9 mouse cellular contexts compared by ENCODE assay signal in the genomic region with DNA sequence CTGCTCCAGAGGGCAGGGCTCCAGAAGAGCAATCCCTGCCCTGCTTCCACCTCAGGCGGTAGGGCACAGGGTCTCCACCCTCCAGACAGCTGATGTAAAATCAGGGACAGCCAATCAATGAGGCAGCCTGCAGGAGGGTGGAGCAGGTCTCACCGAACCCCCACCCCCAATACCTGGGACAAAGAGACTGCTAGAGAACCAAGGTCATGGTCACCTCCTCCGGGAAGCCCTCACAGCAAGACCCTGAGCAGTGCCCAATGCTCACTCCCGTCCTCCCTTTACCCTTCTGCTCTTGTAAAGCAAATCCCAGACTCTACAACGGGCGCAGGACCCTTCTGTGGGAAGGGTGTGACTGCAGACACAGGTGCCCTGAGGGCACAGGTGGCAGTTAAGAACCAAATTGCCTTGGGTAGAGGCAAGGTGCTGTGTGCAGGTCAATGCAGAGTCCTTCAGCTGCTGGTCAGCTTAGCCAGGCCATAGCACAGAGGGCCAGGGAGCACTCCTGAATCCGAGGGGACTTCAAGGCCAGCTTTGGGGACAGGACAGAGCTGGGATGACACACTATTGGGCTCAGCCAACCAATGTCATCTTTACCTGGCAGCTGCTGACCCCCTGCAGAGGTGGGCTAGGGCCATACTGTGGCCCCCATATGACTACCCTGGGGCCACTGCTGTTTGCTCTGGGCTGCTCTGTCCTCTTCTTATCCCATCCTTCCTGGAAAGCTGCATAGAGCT. TPM values are rescaled to one million over a fixed set of nuclear protein-coding genes. Genes with fewer than 3 reads are reported as not detected.
DNase-seq lines count a peak whose midpoint lies in the region; ATAC-seq and TF ChIP-seq lines count a peak whose summit lies in the region.
"Had no signal": no experiment of that assay in that cellular context is flagged by ENCODE, and none has a peak within 500 bp of the region (broad histone marks: within the 10 kb centered on the region; RNA-seq: fewer than 3 reads in every experiment).

No protein-coding gene starts in this region.

- no peaks in the 10 kb centered on the region for H3K9me3 ChIP-seq in kidney, postnatal 0 days (replicated peaks; ENCODE audit: low read length)
- no peaks in the 10 kb centered on the region for H3K9me3 ChIP-seq in intestine, embryonic 16.5 days (ENCODE audit: control insufficient read depth, low read length)
- H3K9me3 ChIP-seq in neural tube, embryonic 12.5 days, result no peaks in the 10 kb centered on the region

- H3K27ac ChIP-seq in kidney, postnatal 0 days, result peak overlapping the region; percentile 62; the same call in 1 of the 2 replicates
- no peak overlapping the region for H3K27ac ChIP-seq in embryonic fibroblast, embryonic 13.5 days (ENCODE audit: insufficient read depth, low read length)
- peak overlapping the region; percentile 88 for H3K27ac ChIP-seq in intestine, embryonic 16.5 days (ENCODE audit: low read length)
- H3K27ac ChIP-seq in neural tube, embryonic 12.5 days, result no peak overlapping the region

- peaks cover 31% of the 10 kb centered on the region for H3K4me1 ChIP-seq in kidney, postnatal 0 days (replicated peaks; ENCODE audit: insufficient read depth, low read length)
- peaks cover 3% of the 10 kb centered on the region; the same call in 1 of the 2 replicates for H3K4me1 ChIP-seq in embryonic fibroblast, embryonic 13.5 days (ENCODE audit: control insufficient read depth, insufficient read depth, low read length)
- peaks cover 40% of the 10 kb centered on the region for H3K4me1 ChIP-seq in intestine, embryonic 16.5 days (ENCODE audit: control insufficient read depth, insufficient read depth, low read length)
- H3K4me1 ChIP-seq in neural tube, embryonic 12.5 days, result peaks cover 42% of the 10 kb centered on the region

- H3K9ac ChIP-seq in kidney, postnatal 0 days (ENCODE audit: low read depth, low read length), result peak overlapping the region; percentile 93
- H3K9ac ChIP-seq in intestine, embryonic 16.5 days (ENCODE audit: low read depth, low read length), result peak overlapping the region; percentile 99
- peak overlapping the region; percentile 92 for H3K9ac ChIP-seq in neural tube, embryonic 12.5 days

- peak overlapping the region; percentile 86; the same call in 1 of the 2 replicates for H3K4me3 ChIP-seq in kidney, postnatal 0 days (replicated peaks; ENCODE audit: low read depth, low read length)
- H3K4me3 ChIP-seq in embryonic fibroblast, embryonic 13.5 days (ENCODE audit: insufficient read depth, low read length), result peak overlapping the region; percentile 90; the same call in 1 of the 2 replicates
- peak overlapping the region; percentile 99 for H3K4me3 ChIP-seq in intestine, embryonic 16.5 days (ENCODE audit: low read length)
- H3K4me3 ChIP-seq in neural tube, embryonic 12.5 days, result peak overlapping the region; percentile 92; the same call in 1 of the 2 replicates

- no peaks in the 10 kb centered on the region for H3K27me3 ChIP-seq in kidney, postnatal 0 days (ENCODE audit: insufficient read depth, low read length)
- H3K27me3 ChIP-seq in intestine, embryonic 16.5 days (replicated peaks; ENCODE audit: control insufficient read depth, insufficient read depth, low read length), result no peaks in the 10 kb centered on the region
- no peaks in the 10 kb centered on the region for H3K27me3 ChIP-seq in neural tube, embryonic 12.5 days (replicated peaks)

- no peak for TF ChIP-seq CTCF in kidney, postnatal 0 days (IDR thresholded peaks at IDR 0.05; ENCODE audit: low read depth)
- no peak for TF ChIP-seq CTCF in embryonic fibroblast, embryonic 13.5 days (IDR thresholded peaks at IDR 0.05; ENCODE audit: borderline replicate concordance, insufficient read depth, low read length)

- no peak for TF ChIP-seq POLR2A in embryonic fibroblast, embryonic 13.5 days (IDR thresholded peaks at IDR 0.05; ENCODE audit: low read depth, low read length)

- DNase-seq in kidney, postnatal 0 days (ENCODE audit: low spot score), result no peak
- no peak for DNase-seq in kidney, postnatal 4 days
- DNase-seq in thymus, postnatal 14 days, result no peak
- DNase-seq in cerebellum, adult 18-20 months, result no peak
- DNase-seq in gastrocnemius, postnatal 10 days, result no peak
- DNase-seq: left cerebral cortex, postnatal 4 days had no signal

- WGBS in kidney, postnatal 0 days, result 69% methylated on average over 7 of the region's 7 CpGs
- WGBS in intestine, embryonic 16.5 days, result 56% methylated on average over 7 of the region's 7 CpGs
- WGBS in neural tube, embryonic 12.5 days, result 74% methylated on average over 7 of the region's 7 CpGs

- ATAC-seq in kidney, postnatal 0 days (replicated peaks; ENCODE audit: low FRiP score, low read depth), result no peak
- 0 out of 2 replicates have a peak, but pooled peaks have one; percentile 1 for ATAC-seq in intestine, embryonic 16.5 days
- no peak for ATAC-seq in neural tube, embryonic 12.5 days (ENCODE audit: low FRiP score, low read depth)

- peak overlapping the region; percentile 98; the same call in 1 of the 2 replicates for H3K4me2 ChIP-seq in kidney, postnatal 0 days (ENCODE audit: low read length)
- peak overlapping the region; percentile 59 for H3K4me2 ChIP-seq in intestine, embryonic 16.5 days (ENCODE audit: low read depth, low read length)
- H3K4me2 ChIP-seq in neural tube, embryonic 12.5 days (replicated peaks), result peak overlapping the region; percentile 99

- no peaks in the 10 kb centered on the region for H3K36me3 ChIP-seq in kidney, postnatal 0 days (ENCODE audit: insufficient read depth, low read length)
- peaks cover 12% of the 10 kb centered on the region; the same call in 1 of the 2 replicates for H3K36me3 ChIP-seq in intestine, embryonic 16.5 days (ENCODE audit: control insufficient read depth, insufficient read depth, low read length)
- H3K36me3 ChIP-seq in neural tube, embryonic 12.5 days, result no peaks in the 10 kb centered on the region

RNA-seq across cellular contexts. Expression of gene Gna11, which starts 2.1 kb away (rescaled TPM):
- polyA plus RNA-seq in kidney, postnatal 0 days (2015; fragmentation: Nextera tagmentation; extraction: Ambion mirVana), result 69.5 and 72.3 TPM in 2 replicates
- 64.4 and 66.3 TPM in 2 replicates for polyA plus RNA-seq in embryonic fibroblast, embryonic 13.5 days (2011; ENCODE audit: insufficient read length, low read depth, missing spikeins)
- 296 and 339 TPM in 2 replicates for polyA plus RNA-seq in intestine, embryonic 16.5 days (2015; fragmentation: Nextera tagmentation; extraction: Ambion mirVana)
- 77.6 and 78.3 TPM in 2 replicates for polyA plus RNA-seq in neural tube, embryonic 12.5 days (2016; fragmentation: Nextera tagmentation; extraction: Ambion mirVana)
- total RNA-seq in gastrocnemius, postnatal 10 days (2021), result 10 to 100 TPM; 40.6 to 44.8 TPM

RNA-seq across cellular contexts. Expression of gene Aes, which starts 16.4 kb away (rescaled TPM):
- 566 and 582 TPM in 2 replicates for polyA plus RNA-seq in kidney, postnatal 0 days (2015; fragmentation: Nextera tagmentation; extraction: Ambion mirVana)
- 354 and 424 TPM in 2 replicates for polyA plus RNA-seq in embryonic fibroblast, embryonic 13.5 days (2011; ENCODE audit: insufficient read length, low read depth, missing spikeins)
- polyA plus RNA-seq in intestine, embryonic 16.5 days (2015; fragmentation: Nextera tagmentation; extraction: Ambion mirVana), result 473 and 518 TPM in 2 replicates
- 547 and 569 TPM in 2 replicates for polyA plus RNA-seq in neural tube, embryonic 12.5 days (2016; fragmentation: Nextera tagmentation; extraction: Ambion mirVana)
- 100 to 1,000 TPM; 614 to 667 TPM for total RNA-seq in gastrocnemius, postnatal 10 days (2021)

RNA-seq across cellular contexts. Expression of gene Gna15, which starts 18.9 kb away (rescaled TPM):
- 0.80 and 0.92 TPM in 2 replicates for polyA plus RNA-seq in kidney, postnatal 0 days (2015; fragmentation: Nextera tagmentation; extraction: Ambion mirVana)
- polyA plus RNA-seq in embryonic fibroblast, embryonic 13.5 days (2011; ENCODE audit: insufficient read length, low read depth, missing spikeins), result 0.83 TPM in 1 of 2 replicates, not detected in the other
- polyA plus RNA-seq in intestine, embryonic 16.5 days (2015; fragmentation: Nextera tagmentation; extraction: Ambion mirVana), result 1.1 and 1.5 TPM in 2 replicates
- polyA plus RNA-seq in neural tube, embryonic 12.5 days (2016; fragmentation: Nextera tagmentation; extraction: Ambion mirVana), result 0.81 and 1.2 TPM in 2 replicates
- total RNA-seq in gastrocnemius, postnatal 10 days (2021), result under 1 TPM; 0.47 to 0.77 TPM

RNA-seq across cellular contexts. Expression of gene Tle2, which starts 31.5 kb away (rescaled TPM):
- 29.2 and 30.8 TPM in 2 replicates for polyA plus RNA-seq in kidney, postnatal 0 days (2015; fragmentation: Nextera tagmentation; extraction: Ambion mirVana)
- polyA plus RNA-seq in embryonic fibroblast, embryonic 13.5 days (2011; ENCODE audit: insufficient read length, low read depth, missing spikeins), result 22.4 and 25.7 TPM in 2 replicates
- polyA plus RNA-seq in intestine, embryonic 16.5 days (2015; fragmentation: Nextera tagmentation; extraction: Ambion mirVana), result 12.6 and 13.6 TPM in 2 replicates
- 18.1 and 19.6 TPM in 2 replicates for polyA plus RNA-seq in neural tube, embryonic 12.5 days (2016; fragmentation: Nextera tagmentation; extraction: Ambion mirVana)
- 1 to 10 TPM; 4.4 to 9.4 TPM for total RNA-seq in gastrocnemius, postnatal 10 days (2021)

RNA-seq across cellular contexts. Expression of gene S1pr4, which starts 43.0 kb away (rescaled TPM):
- polyA plus RNA-seq in kidney, postnatal 0 days (2015; fragmentation: Nextera tagmentation; extraction: Ambion mirVana), result 1.7 and 1.8 TPM in 2 replicates
- polyA plus RNA-seq in embryonic fibroblast, embryonic 13.5 days (2011; ENCODE audit: insufficient read length, low read depth, missing spikeins), result not detected in 2 replicates
- 0.86 and 0.99 TPM in 2 replicates for polyA plus RNA-seq in intestine, embryonic 16.5 days (2015; fragmentation: Nextera tagmentation; extraction: Ambion mirVana)
- 0.51 and 0.56 TPM in 2 replicates for polyA plus RNA-seq in neural tube, embryonic 12.5 days (2016; fragmentation: Nextera tagmentation; extraction: Ambion mirVana)
- under 1 TPM; 0.56 to 0.61 TPM for total RNA-seq in gastrocnemius, postnatal 10 days (2021)

Comparison
In these comparisons a context has a peak if more than half of its experiments do, and no peak if none do; other contexts are left out.
1. H3K27ac ChIP-seq: peak in kidney, postnatal 0 days (single experiment) and intestine, embryonic 16.5 days (single experiment); none in embryonic fibroblast, embryonic 13.5 days (single experiment) and neural tube, embryonic 12.5 days (single experiment).
2. Peak in every context shown above with its lines, with median percentiles within 50 percentile points of each other: H3K4me2 ChIP-seq, H3K4me3 ChIP-seq and H3K9ac ChIP-seq.